Mouse (Mus musculus) embryonic stem cell, embryonic (primary cell): ENCODE measurements around the gene Oser1.

Experiments used
- CTCF ChIA-PET, 4 experiments: fragments of 300-600 bp in 2 of 4; fragments of 350-600 bp in 2 of 4; sonication (Branson Sonifier 250); formaldehyde crosslinking; loops; one replicate each; lab custom pipeline; 2022; ENCODE audit warnings: inconsistent platforms in 2 of 4; lab: Charles Lee
- POLR2A ChIA-PET, 4 experiments: fragments of 300-600 bp in 2 of 4; fragments of 350-600 bp in 2 of 4; sonication (Branson Sonifier 250); formaldehyde crosslinking; loops; one replicate each; lab custom pipeline; 2022; ENCODE audit warnings: antibody characterized with exemption in 4 of 4, inconsistent platforms in 1 of 4; lab: Charles Lee

The Oser1 gene

DNA sequence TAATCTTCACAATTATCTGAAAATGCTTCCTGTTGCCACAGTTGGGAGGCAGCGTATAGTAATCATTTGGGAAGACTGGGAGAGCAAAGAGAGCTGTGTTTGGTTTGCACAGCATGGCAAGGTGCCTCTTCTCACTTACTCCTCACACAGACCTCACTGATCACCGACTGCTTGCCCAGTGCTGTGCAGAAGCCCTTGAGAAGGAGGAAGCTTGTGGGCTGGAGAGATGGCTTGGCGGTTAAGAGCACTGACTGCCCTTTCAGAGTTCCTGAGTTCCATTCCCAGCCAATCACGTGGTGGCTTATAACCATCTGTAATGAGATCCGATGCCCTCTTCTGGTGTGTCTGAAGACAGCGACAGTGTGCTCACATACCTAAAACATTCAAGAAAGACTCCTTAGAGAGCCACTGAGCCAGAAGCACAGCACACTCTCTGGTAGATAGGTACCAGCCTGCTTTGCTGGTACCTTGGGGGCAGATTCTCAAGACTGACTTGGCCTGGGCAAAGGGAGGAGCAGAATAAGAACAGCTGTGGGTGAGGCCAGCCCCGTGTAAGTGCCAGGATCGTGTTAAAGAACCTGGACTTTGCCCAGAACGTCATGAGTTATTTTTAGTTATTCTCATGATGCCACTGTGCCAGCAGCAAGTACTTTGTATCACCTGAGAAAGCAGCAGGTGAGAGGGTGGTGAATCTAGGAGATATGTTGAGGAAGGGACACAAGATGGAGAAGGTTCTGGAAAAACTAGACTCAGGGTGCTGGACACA lies 1.4 kb downstream of the Oser1 start:
- POLR2A ChIA-PET = interaction anchor here in 3 of 4 experiments (0.7 to 1.2 kb wide), 3 partner anchors 9 to 300 kb away, joined by 3 to 8 read pairs (median 4); no protein-coding TSS in a partner anchor
- CTCF ChIA-PET = interaction anchor here in 2 of 4 experiments (0.5 to 2.1 kb wide), 4 partner anchors 22 to 64 kb away, joined by 3 to 7 read pairs (median 4); no protein-coding TSS in a partner anchor

DNA sequence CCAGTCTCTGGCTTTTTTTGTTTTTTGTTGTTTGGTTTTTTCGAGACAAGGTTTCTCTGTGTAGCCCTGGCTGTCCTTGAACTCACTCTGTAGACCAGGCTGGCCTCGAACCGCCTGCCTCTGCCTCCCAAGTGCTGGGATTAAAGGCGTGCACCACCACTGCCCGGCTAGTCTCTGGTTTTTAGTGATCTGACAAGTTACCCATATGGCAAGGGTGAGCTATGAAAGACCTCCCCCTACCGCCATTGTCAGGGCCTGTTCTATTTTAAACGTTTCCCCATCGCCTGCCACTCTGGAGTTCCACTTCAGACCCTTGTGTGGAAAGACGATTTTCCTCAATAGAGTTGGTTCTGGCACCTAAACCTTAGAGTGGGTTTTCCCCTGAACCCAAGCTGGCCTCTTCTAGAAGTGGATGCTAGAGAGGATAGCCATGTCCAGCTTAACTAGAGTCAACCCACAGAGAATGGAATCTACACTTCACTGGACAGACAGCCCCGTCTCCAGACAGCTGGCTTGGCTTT lies 4.1 kb downstream of the Oser1 start:
- POLR2A ChIA-PET = interaction anchor here in 3 of 4 experiments (0.5 to 5.3 kb wide), 31 partner anchors 11 to 651 kb away, joined by 3 to 58 read pairs (median 6); partner anchors contain the start of genes Fitm2 (in 2 of the 3), Gdap1l1 (in 1 of the 3), Srsf6 (in 1 of the 3) and Stk4 (in 1 of the 3)

DNA sequence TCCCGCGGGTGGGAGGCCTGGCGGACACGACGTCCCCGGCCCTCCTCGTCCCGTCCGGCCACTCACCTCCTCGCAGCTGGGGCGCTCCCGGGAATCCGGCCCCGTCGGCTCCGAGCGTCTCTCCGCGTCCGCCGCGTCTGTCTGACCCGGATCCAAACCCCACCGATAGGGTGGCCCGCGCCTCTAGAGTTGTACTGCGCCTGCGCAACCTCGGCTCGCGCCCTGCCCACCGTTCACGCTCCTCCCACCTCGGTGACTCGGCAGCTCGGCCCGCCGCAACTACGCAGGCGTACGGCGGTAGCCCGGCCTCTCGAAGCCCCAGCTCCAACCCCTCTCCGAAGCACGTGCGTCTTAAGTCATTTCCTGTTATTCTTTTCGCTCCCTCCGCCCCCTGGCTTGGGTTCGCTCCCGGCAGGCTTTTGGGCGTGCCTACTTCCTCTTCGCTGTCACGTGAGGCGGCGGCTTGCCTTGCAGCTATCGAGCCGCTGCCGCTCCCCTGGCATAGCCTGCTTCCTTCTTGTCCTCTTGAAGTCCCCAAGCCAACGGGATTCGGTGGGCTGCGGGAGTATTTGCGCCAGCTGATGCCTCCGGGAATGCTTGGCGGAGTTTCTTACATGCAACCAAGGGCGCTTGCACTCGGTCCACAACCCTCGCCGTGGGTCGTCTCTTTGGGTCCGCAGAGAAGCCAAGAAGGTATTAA lies 5.0 kb downstream of the Oser1 start:
- ChIA-PET CTCF (interaction anchor here in 3 of 4 experiments (0.9 to 3.3 kb wide), 13 partner anchors 18 to 451 kb away, joined by 3 to 21 read pairs (median 4); partner anchors contain the start of gene Fitm2 (in 3 of the 3)), POLR2A (interaction anchor here (0.5 to 5.3 kb wide), 133 partner anchors 7 to 1641 kb away, joined by 3 to 58 read pairs (median 4); partner anchors contain the start of genes Fitm2 (in 4 of the 4), Gdap1l1 (in 3 of the 4), Srsf6 (in 3 of the 4) and Jph2 (in 1 of the 4))

More for the DNA sequence above, 4.1 kb downstream of the Oser1 start:
- CTCF ChIA-PET = interaction anchor here in 3 of 4 experiments (0.8 to 3.3 kb wide), 6 partner anchors 19 to 61 kb away, joined by 3 to 21 read pairs (median 8); partner anchors contain the start of gene Fitm2 (in 3 of the 3)

DNA sequence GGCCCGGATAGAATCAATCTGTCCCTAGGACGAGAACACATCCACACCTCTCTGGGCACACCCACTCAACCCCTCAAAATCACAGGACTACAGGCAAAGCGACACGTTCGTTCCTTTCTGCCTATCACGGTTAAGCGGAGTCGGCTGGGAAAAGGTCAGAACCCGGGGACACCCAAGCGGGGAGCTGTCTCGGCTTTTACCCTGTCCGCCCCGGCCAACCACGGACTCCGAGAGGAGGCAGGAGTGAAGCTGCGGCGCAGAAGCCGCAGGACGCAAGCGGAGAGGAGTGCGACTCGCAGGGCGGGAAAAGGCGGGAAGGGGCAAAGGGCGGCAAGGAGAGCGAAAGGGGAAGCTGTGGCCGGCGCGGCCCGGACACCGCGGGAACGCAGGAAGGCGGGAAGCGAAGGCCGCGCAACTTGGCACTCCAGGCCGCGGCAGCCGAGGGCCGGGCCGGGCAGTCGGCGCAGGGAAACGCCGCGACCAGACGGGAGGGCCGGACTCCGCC lies 5.6 kb downstream of the Oser1 start:
- CTCF ChIA-PET = interaction anchor here in 3 of 4 experiments (0.6 to 3.3 kb wide), 15 partner anchors 18 to 1939 kb away, joined by 3 to 21 read pairs (median 4); partner anchors contain the start of gene Fitm2 (in 3 of the 3)
- POLR2A ChIA-PET = interaction anchor here (0.6 to 5.3 kb wide), 132 partner anchors 9 to 1642 kb away, joined by 3 to 58 read pairs (median 4); partner anchors contain the start of genes Fitm2 (in 4 of the 4), Gdap1l1 (in 3 of the 4), Srsf6 (in 3 of the 4) and Jph2 (in 1 of the 4)

DNA sequence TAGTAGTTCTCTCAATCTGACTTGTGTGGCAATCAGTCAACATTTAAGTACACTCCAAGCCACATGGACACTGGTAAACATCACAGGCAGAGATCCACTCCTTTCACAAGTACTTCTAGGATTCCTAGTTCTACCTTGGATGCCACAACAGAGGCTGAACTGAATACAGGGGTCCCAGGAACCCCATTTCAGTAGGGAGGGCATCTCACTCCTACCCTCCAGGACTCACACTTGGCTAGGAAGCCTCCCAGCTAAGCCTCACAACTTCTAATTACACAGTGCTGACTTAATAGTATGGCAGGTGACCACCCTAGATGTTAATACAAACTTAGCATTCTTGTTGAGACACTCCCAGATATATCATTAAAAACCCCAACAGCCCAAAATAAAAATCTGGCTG lies 6.7 kb downstream of the Oser1 start:
- POLR2A ChIA-PET = interaction anchor here (0.6 to 5.3 kb wide), 37 partner anchors 8 to 653 kb away, joined by 3 to 58 read pairs (median 5); partner anchors contain the start of genes Fitm2 (in 3 of the 4), Gdap1l1 (in 2 of the 4), Srsf6 (in 1 of the 4) and Stk4 (in 1 of the 4)

DNA sequence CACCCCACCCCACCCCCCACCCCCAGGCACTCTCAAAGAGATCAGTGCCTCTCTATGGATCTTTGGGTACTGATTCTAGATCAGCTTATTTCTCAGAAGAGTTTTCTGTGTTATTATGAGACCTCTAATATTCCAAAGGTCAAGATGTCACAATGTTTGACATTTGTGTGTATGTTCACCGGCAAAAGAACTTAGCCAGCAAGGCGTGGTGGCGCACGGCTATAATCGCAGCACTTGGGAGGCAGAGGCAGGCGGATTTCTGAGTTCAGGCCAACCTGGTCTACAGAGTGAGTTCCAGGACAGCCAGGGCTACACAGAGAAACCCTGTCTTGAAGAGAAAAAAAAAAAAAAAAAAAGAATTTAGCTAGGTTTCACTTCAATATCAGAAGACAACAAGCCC lies 7.5 kb downstream of the Oser1 start:
- POLR2A ChIA-PET = interaction anchor here in 3 of 4 experiments (0.6 to 5.3 kb wide), 15 partner anchors 7 to 641 kb away, joined by 3 to 58 read pairs (median 4); partner anchors contain the start of genes Fitm2 (in 1 of the 3) and Gdap1l1 (in 1 of the 3)
- CTCF ChIA-PET = interaction anchor here in 3 of 4 experiments (0.6 to 1.6 kb wide), 4 partner anchors 16 to 1893 kb away, joined by 3 to 4 read pairs (median 4); no protein-coding TSS in a partner anchor

More for the DNA sequence above, 6.7 kb downstream of the Oser1 start:
- CTCF ChIA-PET = interaction anchor here in 3 of 4 experiments (0.7 to 3.3 kb wide), 9 partner anchors 17 to 450 kb away, joined by 3 to 11 read pairs (median 3); partner anchors contain the start of gene Fitm2 (in 1 of the 3)

DNA sequence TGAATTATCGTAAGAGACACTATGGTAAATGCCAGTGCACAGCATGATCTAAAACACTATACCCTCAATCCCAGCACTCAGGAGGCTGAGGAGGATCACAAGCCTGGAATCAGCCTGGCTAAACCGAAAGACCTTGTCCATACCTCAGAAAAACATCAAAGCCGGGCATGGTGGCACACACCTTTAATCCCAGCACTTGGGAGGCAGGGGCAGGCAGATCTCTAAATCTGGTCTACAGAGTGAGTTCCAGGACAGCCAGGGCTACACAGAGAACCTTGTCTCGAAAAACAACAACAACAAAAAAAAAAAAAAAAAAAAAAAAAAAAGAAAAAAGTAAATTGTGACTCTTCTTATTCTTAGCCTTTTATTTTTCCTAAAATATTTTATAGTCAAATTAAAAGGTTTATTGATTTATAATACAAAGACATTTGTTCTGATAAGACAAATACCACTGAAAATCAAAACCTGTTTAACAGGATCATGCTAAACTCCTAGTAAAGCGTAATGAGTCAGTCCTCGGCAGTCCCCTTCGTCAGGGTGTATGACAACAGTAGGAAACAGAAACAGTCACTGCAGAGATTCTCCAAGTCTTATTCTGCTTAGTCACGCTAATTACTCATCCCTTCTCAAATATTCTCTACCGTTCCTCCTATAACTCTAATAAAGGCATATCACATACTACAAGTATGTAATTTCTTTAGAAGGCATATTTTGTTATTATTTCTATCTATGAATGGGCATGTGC lies 11.5 kb downstream of the Oser1 start:
- ChIA-PET POLR2A (interaction anchor here in 2 of 4 experiments (0.6 to 5.8 kb wide), 5 partner anchors 7 to 59 kb away, joined by 3 to 38 read pairs (median 8); no protein-coding TSS in a partner anchor), CTCF (interaction anchor here in 1 of 4 experiments (1.2 kb wide), 1 partner anchor 11 kb away, joined by 3 read pairs; no protein-coding TSS in a partner anchor)

DNA sequence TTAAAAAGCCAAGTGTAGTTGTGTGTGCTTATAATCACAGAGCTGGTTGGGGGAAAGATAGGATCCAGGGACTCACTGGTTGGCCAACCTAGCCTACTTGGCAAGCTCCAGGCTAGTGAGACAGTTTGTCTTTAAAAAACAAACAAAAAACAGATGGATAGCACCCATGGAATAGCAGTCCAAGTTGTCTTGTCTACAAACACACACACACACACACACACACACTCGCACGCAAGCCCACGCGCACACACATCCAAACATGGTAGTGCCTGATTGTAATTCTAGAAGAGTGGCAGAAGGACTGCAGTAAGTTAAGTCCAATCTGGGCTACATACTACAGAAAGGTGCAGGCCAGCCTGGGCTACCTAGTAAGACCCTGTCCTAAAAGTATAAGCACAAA lies 12.1 kb downstream of the Oser1 start:
- POLR2A ChIA-PET = interaction anchor here in 2 of 4 experiments (0.6 to 5.8 kb wide), 3 partner anchors 7 to 60 kb away, joined by 3 to 38 read pairs (median 6); partner anchors contain the start of gene Fitm2 (in 1 of the 2)
- CTCF ChIA-PET = no interaction called here

DNA sequence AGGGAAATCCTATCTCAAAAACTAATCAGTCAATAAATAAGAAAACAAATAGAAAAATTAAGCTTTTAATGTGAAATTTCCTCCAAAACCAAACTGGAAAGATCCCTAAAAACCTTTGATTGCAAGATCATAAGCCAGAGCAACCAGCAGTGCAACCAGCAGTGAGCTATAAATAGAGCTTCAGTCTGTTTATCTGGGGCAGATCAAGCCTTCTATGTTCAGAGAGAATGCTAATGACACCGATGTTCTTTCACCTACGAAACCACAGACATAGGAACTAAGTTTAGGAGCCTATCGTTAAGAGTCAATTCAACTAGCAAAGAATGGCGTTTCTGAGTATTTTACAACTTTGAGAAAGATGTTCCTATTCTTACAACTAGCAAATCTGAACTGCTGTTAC lies 12.7 kb downstream of the Oser1 start:
- CTCF ChIA-PET = interaction anchor here in 1 of 4 experiments (1.4 kb wide), 1 partner anchor 11 kb away, joined by 3 read pairs; no protein-coding TSS in a partner anchor
- POLR2A ChIA-PET = interaction anchor here in 3 of 4 experiments (0.6 to 5.8 kb wide), 6 partner anchors 7 to 479 kb away, joined by 3 to 58 read pairs (median 5); partner anchors contain the start of gene Fitm2 (in 1 of the 3)

DNA sequence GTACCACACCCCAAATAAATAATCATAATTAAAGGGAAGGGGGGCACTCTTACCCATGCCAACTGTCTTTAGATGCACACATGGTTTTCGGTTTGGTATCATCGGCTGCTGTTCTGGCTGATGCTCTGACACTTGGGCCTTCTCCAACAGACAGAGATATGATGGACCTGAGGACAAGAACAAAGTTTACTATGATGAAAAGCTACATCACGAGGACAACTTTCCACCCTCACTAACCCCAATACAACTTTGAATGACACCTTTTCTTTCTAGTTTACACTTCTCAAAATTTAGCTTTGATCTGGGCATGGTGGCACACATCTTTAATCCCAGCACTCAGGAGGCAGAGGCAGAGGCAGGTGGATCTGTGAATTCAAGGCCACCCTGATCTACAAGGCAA lies 13.2 kb downstream of the Oser1 start:
- ChIA-PET CTCF (interaction anchor here in 2 of 4 experiments (1.4 to 2.1 kb wide), 2 partner anchors 10 kb away, joined by 3 to 10 read pairs; no protein-coding TSS in a partner anchor), POLR2A (interaction anchor here in 3 of 4 experiments (0.6 to 5.8 kb wide), 6 partner anchors 8 to 479 kb away, joined by 3 to 58 read pairs (median 5); partner anchors contain the start of gene Fitm2 (in 1 of the 3))

DNA sequence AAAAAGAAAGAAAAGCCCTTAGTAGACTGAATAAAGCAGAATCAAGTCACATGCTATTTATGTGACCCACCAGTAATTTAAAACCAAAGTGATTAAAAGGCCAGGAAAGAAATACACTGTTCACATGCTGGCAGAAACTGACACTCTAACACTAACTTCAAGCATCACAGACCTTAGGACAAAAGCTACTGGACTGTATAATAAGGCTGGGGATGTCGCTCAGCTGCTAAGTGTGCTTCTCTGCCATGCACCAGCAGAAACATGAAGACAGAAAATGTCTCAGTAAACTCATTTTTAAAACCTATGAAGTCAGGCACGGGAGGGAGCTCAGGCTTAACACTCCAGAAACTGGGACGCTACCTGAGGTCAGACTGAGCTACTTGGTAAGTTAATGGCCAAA lies 14.3 kb downstream of the Oser1 start:
- POLR2A ChIA-PET = interaction anchor here in 3 of 4 experiments (1.0 to 5.8 kb wide), 4 partner anchors 8 to 69 kb away, joined by 3 to 58 read pairs (median 20); no protein-coding TSS in a partner anchor
- CTCF ChIA-PET = interaction anchor here in 2 of 4 experiments (0.9 to 2.1 kb wide), 3 partner anchors 9 to 478 kb away, joined by 3 to 10 read pairs (median 4); partner anchors contain the start of gene Srsf6 (in 1 of the 2)

DNA sequence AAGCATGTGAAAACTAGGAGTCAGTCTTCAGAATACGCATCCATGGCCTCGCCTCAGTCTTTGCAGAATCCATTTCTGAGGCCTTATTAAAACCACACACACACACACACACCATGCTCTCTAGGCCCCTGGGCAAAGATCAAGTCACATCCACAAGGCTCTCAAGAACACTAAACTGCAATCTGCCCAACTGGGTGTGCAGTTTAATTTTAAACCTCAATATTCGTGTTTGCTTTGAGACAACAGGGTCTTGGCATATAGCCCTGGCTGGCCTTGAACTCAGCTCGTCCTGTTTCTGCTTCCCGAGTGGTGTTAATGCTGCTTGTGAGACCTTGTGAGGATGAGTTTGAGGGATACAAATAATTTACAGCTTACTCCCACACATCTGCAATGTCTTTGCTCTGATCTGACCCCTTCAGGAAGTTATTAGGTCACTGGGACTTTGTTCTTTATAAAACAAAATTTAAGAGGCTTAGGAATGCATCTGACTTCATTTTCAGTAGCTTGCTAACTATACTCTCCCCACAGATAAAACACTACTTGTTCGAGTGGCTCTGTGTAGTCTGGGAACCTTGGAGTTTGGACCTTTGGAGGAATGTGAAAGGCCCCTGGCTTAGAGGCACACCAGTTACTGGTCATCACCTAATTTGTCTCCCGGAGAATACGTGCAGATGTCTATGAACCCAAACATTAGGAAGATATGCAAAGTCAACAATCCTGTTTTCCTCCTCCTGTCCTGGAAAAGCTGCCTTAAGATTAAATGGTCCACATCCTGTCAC lies 20.3 kb downstream of the Oser1 start:
- ChIA-PET CTCF (interaction anchor here in 2 of 4 experiments (0.6 to 8.2 kb wide), 3 partner anchors 64 to 131 kb away, joined by 3 to 145 read pairs (median 5); no protein-coding TSS in a partner anchor), POLR2A (interaction anchor here in 1 of 4 experiments (1.1 to 4.1 kb wide), 2 partner anchors 14 to 59 kb away, joined by 5 to 25 read pairs; no protein-coding TSS in a partner anchor)

DNA sequence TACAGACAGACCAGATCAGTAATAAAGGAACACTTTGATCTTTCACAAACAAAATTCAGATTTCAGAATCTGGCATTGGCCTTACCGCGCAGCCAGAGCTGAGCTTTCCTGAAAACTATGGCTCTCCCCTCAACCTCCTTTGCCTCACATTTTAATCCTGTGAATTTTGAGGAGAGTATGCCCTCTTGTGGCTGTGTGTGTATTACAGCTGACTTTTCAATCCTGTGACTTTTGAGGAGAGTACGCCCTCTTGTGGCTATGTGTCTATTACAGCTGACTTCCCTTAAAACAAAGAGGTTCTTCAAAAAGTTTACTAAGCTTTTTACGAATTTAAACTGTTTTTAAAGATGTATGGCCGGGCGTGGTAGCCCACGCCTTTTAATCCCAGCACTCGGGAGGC lies 23.3 kb downstream of the Oser1 start:
- ChIA-PET CTCF (interaction anchor here (0.5 to 8.2 kb wide), 124 partner anchors 9 to 1598 kb away, joined by 3 to 153 read pairs (median 4); partner anchors contain the start of genes Fitm2 (in 3 of the 4), Kcnk15 (in 1 of the 4) and Rims4 (in 1 of the 4)), POLR2A (interaction anchor here in 3 of 4 experiments (0.7 to 2.7 kb wide), 17 partner anchors 13 to 470 kb away, joined by 3 to 22 read pairs (median 4); no protein-coding TSS in a partner anchor)

DNA sequence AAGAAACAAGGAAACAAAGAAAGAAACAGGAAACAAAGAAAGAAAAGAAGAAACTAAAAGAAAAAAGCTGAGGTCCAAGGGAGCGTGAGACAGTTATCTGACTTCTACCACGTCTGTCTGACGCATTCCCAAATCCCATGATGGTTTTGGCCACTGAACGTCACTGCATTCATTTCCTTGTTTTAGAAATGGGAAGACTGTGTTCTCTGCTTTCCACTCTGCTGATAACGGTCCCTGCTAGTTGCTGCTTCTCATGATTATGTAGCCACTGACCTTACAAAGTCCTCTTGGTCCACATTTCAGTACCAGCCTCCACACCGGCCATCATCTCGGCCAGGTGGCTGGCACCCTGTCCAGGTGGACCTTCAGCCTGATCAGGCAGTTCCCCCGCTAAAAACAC lies 25.3 kb downstream of the Oser1 start:
- ChIA-PET CTCF (interaction anchor here in 3 of 4 experiments (1.0 to 8.2 kb wide), 4 partner anchors 49 to 61 kb away, joined by 3 to 153 read pairs (median 108); no protein-coding TSS in a partner anchor), POLR2A (interaction anchor here (0.6 to 2.7 kb wide), 6 partner anchors 20 to 301 kb away, joined by 4 to 22 read pairs (median 8); no protein-coding TSS in a partner anchor)
